In genomic region chr3:146107116-146107849, GRCm38 (mm10) we compare ENCODE assay signal across 8 mouse cellular contexts. TPM values are rescaled to one million over a fixed set of nuclear protein-coding genes. Genes with fewer than 3 reads are reported as not detected.
DNase-seq lines count a peak whose midpoint lies in the region; ATAC-seq lines count a peak whose summit lies in the region.

No protein-coding gene starts in this region.

- no peaks in the 10 kb centered on the region for H3K4me1 ChIP-seq in heart, embryonic 12.5 days (replicated peaks)
- no peaks in the 10 kb centered on the region for H3K4me1 ChIP-seq in limb, embryonic 15.5 days
- H3K4me1 ChIP-seq in neural tube, embryonic 15.5 days, result peaks cover 15% of the 10 kb centered on the region

- peak overlapping the region; percentile 58 for H3K4me3 ChIP-seq in heart, embryonic 12.5 days
- peak overlapping the region; percentile 41 for H3K4me3 ChIP-seq in limb, embryonic 15.5 days
- H3K4me3 ChIP-seq in neural tube, embryonic 15.5 days (replicated peaks), result peak overlapping the region; percentile 46

- ATAC-seq in heart, embryonic 12.5 days (ENCODE audit: insufficient number of reproducible peaks, low FRiP score), result 0 out of 2 replicates have a peak, but pooled peaks have one; percentile 37
- no peak for ATAC-seq in limb, embryonic 15.5 days (ENCODE audit: insufficient number of reproducible peaks, low FRiP score, low TSS enrichment, low read depth)
- peak; percentile 65 for ATAC-seq in neural tube, embryonic 15.5 days (ENCODE audit: low FRiP score)

- H3K27ac ChIP-seq in heart, embryonic 12.5 days (ENCODE audit: poor library complexity, severe bottlenecking), result no peak overlapping the region
- H3K27ac ChIP-seq in limb, embryonic 15.5 days, result no peak overlapping the region
- H3K27ac ChIP-seq in neural tube, embryonic 15.5 days (replicated peaks), result no peak overlapping the region

- DNase-seq in heart, adult 8-10 months (ENCODE audit: low spot score), result no peak
- DNase-seq in A20 (ENCODE audit: low read depth, low spot score), result peak; percentile 58
- peak; percentile 34 for DNase-seq in adrenal gland, postnatal 10 days
- peak; percentile 35 for DNase-seq in forelimb bud, embryonic 11.5 days (ENCODE audit: low read depth, low spot score)
- DNase-seq in layer of hippocampus, adult 8-10 months (ENCODE audit: low spot score in 2 of 2), result no peak

- H3K9me3 ChIP-seq in heart, embryonic 12.5 days (replicated peaks), result peaks cover 11% of the 10 kb centered on the region
- no peaks in the 10 kb centered on the region for H3K9me3 ChIP-seq in limb, embryonic 15.5 days
- no peaks in the 10 kb centered on the region for H3K9me3 ChIP-seq in neural tube, embryonic 15.5 days (replicated peaks)

- 0 out of 2 replicates have a peak, but pooled peaks cover under 1% of the 10 kb centered on the region for H3K27me3 ChIP-seq in heart, embryonic 12.5 days (replicated peaks)
- peaks cover 3% of the 10 kb centered on the region; the same call in 1 of the 2 replicates for H3K27me3 ChIP-seq in limb, embryonic 15.5 days
- H3K27me3 ChIP-seq in neural tube, embryonic 15.5 days (replicated peaks), result no peaks in the 10 kb centered on the region

- WGBS in heart, embryonic 12.5 days, result 5% methylated on average over 18 of the region's 18 CpGs
- 3% methylated on average over 18 of the region's 18 CpGs for WGBS in limb, embryonic 15.5 days
- WGBS in neural tube, embryonic 15.5 days, result 4% methylated on average over 18 of the region's 18 CpGs

- H3K9ac ChIP-seq in heart, embryonic 12.5 days, result peak overlapping the region; percentile 65
- H3K9ac ChIP-seq in limb, embryonic 15.5 days, result no peak overlapping the region
- peak overlapping the region; percentile 23; the same call in 1 of the 2 replicates for H3K9ac ChIP-seq in neural tube, embryonic 15.5 days (replicated peaks)

- H3K36me3 ChIP-seq in heart, embryonic 12.5 days, result no peaks in the 10 kb centered on the region
- no peaks in the 10 kb centered on the region for H3K36me3 ChIP-seq in limb, embryonic 15.5 days
- no peaks in the 10 kb centered on the region for H3K36me3 ChIP-seq in neural tube, embryonic 15.5 days

- H3K4me2 ChIP-seq in heart, embryonic 12.5 days, result peak overlapping the region; percentile 97
- peak overlapping the region; percentile 68 for H3K4me2 ChIP-seq in limb, embryonic 15.5 days
- peak overlapping the region; percentile 90 for H3K4me2 ChIP-seq in neural tube, embryonic 15.5 days

RNA-seq across cellular contexts. Expression of gene Wdr63, which starts 0.6 kb away (rescaled TPM):
- not detected in 2 replicates for polyA plus RNA-seq in heart, embryonic 12.5 days (2016; fragmentation: Nextera tagmentation; extraction: Ambion mirVana)
- total RNA-seq in heart, adult 8-10 months (2022), result not detected
- under 1 TPM; 0.15 to 0.39 TPM for total RNA-seq in adrenal gland, postnatal 10 days (2021)
- polyA plus RNA-seq in limb, embryonic 15.5 days (2015; fragmentation: Nextera tagmentation; extraction: Ambion mirVana), result 0.25 TPM in 1 of 2 replicates, not detected in the other
- polyA plus RNA-seq in neural tube, embryonic 15.5 days (2015; fragmentation: Nextera tagmentation; extraction: Ambion mirVana), result 0.40 and 0.70 TPM in 2 replicates
- total RNA-seq in layer of hippocampus, adult 8-10 months (2022), result 1 to 10 TPM in 2 of 4 experiments, under 1 TPM in 2; 0.67 to 1.7 (median 0.96) TPM

RNA-seq across cellular contexts. Expression of gene Mcoln3, which starts 10.0 kb away (rescaled TPM):
- 0.66 and 1.1 TPM in 2 replicates for polyA plus RNA-seq in heart, embryonic 12.5 days (2016; fragmentation: Nextera tagmentation; extraction: Ambion mirVana)
- not detected for total RNA-seq in heart, adult 8-10 months (2022)
- under 1 TPM; 0.55 to 0.90 TPM for total RNA-seq in adrenal gland, postnatal 10 days (2021)
- polyA plus RNA-seq in limb, embryonic 15.5 days (2015; fragmentation: Nextera tagmentation; extraction: Ambion mirVana), result 1.8 and 2.1 TPM in 2 replicates
- polyA plus RNA-seq in neural tube, embryonic 15.5 days (2015; fragmentation: Nextera tagmentation; extraction: Ambion mirVana), result 0.27 and 0.66 TPM in 2 replicates
- total RNA-seq in layer of hippocampus, adult 8-10 months (2022), result not detected

RNA-seq across cellular contexts. Expression of gene Mcoln2, which starts 42.4 kb away (rescaled TPM):
- polyA plus RNA-seq in heart, embryonic 12.5 days (2016; fragmentation: Nextera tagmentation; extraction: Ambion mirVana), result 0.19 and 0.57 TPM in 2 replicates
- total RNA-seq in heart, adult 8-10 months (2022), result under 1 TPM in 3 of 4 experiments, not detected in 1; 0.12 to 0.30 (median 0.17) TPM
- 1 to 10 TPM; 1.7 to 1.9 TPM for total RNA-seq in adrenal gland, postnatal 10 days (2021)
- polyA plus RNA-seq in limb, embryonic 15.5 days (2015; fragmentation: Nextera tagmentation; extraction: Ambion mirVana), result 2.0 and 2.3 TPM in 2 replicates
- polyA plus RNA-seq in neural tube, embryonic 15.5 days (2015; fragmentation: Nextera tagmentation; extraction: Ambion mirVana), result 0.37 and 2.3 TPM in 2 replicates
- total RNA-seq in layer of hippocampus, adult 8-10 months (2022), result under 1 TPM in 2 of 4 experiments, not detected in 2; 0.34 to 0.36 TPM

Comparison
In these comparisons a context has a peak if more than half of its experiments do, and no peak if none do; other contexts are left out.
1. DNase-seq: peak in A20 (single experiment), adrenal gland, postnatal 10 days (single experiment) and forelimb bud, embryonic 11.5 days (single experiment); none in heart, adult 8-10 months (single experiment) and layer of hippocampus, adult 8-10 months (0 of 2).
2. Peak in every context shown above with its lines, with median percentiles within 50 percentile points of each other: H3K4me2 ChIP-seq and H3K4me3 ChIP-seq.